Mouse (Mus musculus): Measurements from ENCODE around the gene Rab3ip. TPM values are rescaled to one million over a fixed set of nuclear protein-coding genes. Genes with fewer than 3 reads are reported as not detected.

The Rab3ip gene
- total and polyA plus RNA-seq, 2 experiments from 2014 or later: 78.4 to 98.2 TPM

DNA sequence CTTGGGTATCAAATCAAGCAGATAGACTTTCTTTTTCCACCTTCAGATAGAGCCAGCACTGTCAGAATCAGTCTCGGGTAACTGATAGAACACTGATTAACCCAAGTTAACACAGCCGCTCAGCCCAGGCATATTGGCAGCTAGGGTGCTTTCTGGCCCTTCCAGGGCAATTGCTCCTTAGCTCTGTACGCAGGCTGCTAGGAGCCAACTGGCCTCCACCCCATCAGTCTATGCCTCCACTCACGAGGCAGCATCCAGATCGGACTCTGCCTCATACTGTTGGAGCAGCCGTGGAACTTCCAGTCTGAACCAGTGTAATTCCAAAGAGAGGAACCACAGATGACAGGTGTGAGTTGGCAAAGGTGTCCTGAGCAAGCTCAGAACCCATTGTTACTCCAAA is 15.5 kb upstream of the Rab3ip start:
- DNase-seq (ENCODE audit: low spot score) (no peak), ATAC-seq (ENCODE audit: insufficient read depth, low read depth) (no peak)
- H3K4me1 ChIP-seq (ENCODE audit: control insufficient read depth, insufficient read depth): peaks cover 3% of the 10 kb centered on the region
- no peak overlapping the region for H3K27ac ChIP-seq (ENCODE audit: low read depth)
- H3K9me3 ChIP-seq (replicated peaks; ENCODE audit: control insufficient read depth, low read length): 0 out of 2 replicates have a peak, but pooled peaks cover 3% of the 10 kb centered on the region
- H3K36me3 ChIP-seq (replicated peaks; ENCODE audit: control insufficient read depth, insufficient read depth, low read length): no peaks in the 10 kb centered on the region
- no peak for TF ChIP-seq EP300 (IDR thresholded peaks at IDR 0.05; ENCODE audit: low read depth)
- no peak for TF ChIP-seq CTCF (IDR thresholded peaks at IDR 0.05; ENCODE audit: low read depth)
- H3K4me2 ChIP-seq (ENCODE audit: low read depth, low read length): no peak overlapping the region
- H3K27me3 ChIP-seq (ENCODE audit: control insufficient read depth, insufficient read depth, low read length): no peaks in the 10 kb centered on the region
- H3K9ac ChIP-seq (replicated peaks; ENCODE audit: low read depth, low read length): no peak overlapping the region
- WGBS: 71% methylated on average over 6 of the region's 6 CpGs
- no peak overlapping the region for H3K4me3 ChIP-seq (ENCODE audit: low read depth, low read length)

DNA sequence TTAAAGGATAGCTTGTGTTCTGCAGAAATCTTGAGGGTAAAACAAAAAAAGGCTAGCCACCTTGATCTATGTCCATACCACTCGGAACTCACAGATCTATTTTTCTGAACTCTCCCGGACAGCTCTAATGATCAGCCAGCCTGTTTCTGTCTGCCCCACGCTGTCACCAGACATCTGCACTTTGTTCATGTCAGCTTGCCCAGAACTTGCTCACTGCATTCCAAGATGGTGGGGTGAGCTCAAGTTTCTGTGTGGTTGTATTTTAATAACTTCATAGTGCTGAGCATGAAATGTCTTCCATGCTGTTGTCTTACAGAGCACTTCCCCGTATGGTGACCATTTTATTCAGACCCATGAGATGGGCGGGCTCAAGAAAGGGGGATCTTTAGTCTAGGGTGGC is 14.7 kb upstream of the Rab3ip start:
- H3K4me2 ChIP-seq (ENCODE audit: low read depth, low read length): no peak overlapping the region
- H3K4me1 ChIP-seq (ENCODE audit: control insufficient read depth, insufficient read depth): peaks cover 3% of the 10 kb centered on the region
- no peak overlapping the region for H3K27ac ChIP-seq (ENCODE audit: low read depth)
- no peaks in the 10 kb centered on the region for H3K36me3 ChIP-seq (replicated peaks; ENCODE audit: control insufficient read depth, insufficient read depth, low read length)
- peak; percentile 75 for ATAC-seq (ENCODE audit: insufficient read depth, low read depth)
- DNase-seq (ENCODE audit: low spot score): peak; percentile 47
- WGBS: 39% methylated on average over 5 of the region's 5 CpGs
- H3K9ac ChIP-seq (replicated peaks; ENCODE audit: low read depth, low read length): no peak overlapping the region
- H3K27me3 ChIP-seq (ENCODE audit: control insufficient read depth, insufficient read depth, low read length): no peaks in the 10 kb centered on the region
- H3K4me3 ChIP-seq (ENCODE audit: low read depth, low read length): no peak overlapping the region
- 0 out of 2 replicates have a peak, but pooled peaks cover 3% of the 10 kb centered on the region for H3K9me3 ChIP-seq (replicated peaks; ENCODE audit: control insufficient read depth, low read length)
- TF ChIP-seq CTCF (IDR thresholded peaks at IDR 0.05; ENCODE audit: low read depth) (no peak), EP300 (IDR thresholded peaks at IDR 0.05; ENCODE audit: low read depth) (no peak)

DNA sequence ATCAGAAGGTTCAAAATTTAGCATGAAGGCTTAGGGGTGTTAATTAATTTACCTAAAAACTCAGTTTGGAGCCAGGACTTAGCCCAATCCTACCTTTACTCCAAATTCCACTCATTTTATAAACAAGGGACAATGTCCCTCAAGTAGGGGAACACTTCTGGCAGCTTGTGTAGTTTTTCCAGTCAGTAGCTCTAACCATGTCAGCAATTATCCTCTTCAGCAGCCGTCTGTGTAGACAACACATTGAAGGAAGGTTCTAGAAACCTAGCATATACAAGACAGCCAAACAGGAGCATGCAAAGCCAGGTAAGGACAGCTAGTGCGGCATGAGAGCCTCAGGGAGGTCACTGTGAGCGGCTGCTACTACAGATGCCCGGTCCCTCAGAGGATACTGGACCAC is 14.0 kb upstream of the Rab3ip start:
- 76% methylated on average over 4 of the region's 4 CpGs for WGBS
- no peak for DNase-seq (ENCODE audit: low spot score)
- Histone ChIP-seq H3K27ac (ENCODE audit: low read depth) (no peak overlapping the region), H3K4me2 (ENCODE audit: low read depth, low read length) (no peak overlapping the region), H3K4me3 (ENCODE audit: low read depth, low read length) (no peak overlapping the region), H3K36me3 (replicated peaks; ENCODE audit: control insufficient read depth, insufficient read depth, low read length) (no peaks in the 10 kb centered on the region), H3K4me1 (ENCODE audit: control insufficient read depth, insufficient read depth) (peaks cover 3% of the 10 kb centered on the region), H3K9me3 (replicated peaks; ENCODE audit: control insufficient read depth, low read length) (0 out of 2 replicates have a peak, but pooled peaks cover 3% of the 10 kb centered on the region), H3K9ac (replicated peaks; ENCODE audit: low read depth, low read length) (no peak overlapping the region), H3K27me3 (ENCODE audit: control insufficient read depth, insufficient read depth, low read length) (no peaks in the 10 kb centered on the region)
- no peak for ATAC-seq (ENCODE audit: insufficient read depth, low read depth)
- TF ChIP-seq CTCF (IDR thresholded peaks at IDR 0.05; ENCODE audit: low read depth) (no peak), EP300 (IDR thresholded peaks at IDR 0.05; ENCODE audit: low read depth) (no peak)

DNA sequence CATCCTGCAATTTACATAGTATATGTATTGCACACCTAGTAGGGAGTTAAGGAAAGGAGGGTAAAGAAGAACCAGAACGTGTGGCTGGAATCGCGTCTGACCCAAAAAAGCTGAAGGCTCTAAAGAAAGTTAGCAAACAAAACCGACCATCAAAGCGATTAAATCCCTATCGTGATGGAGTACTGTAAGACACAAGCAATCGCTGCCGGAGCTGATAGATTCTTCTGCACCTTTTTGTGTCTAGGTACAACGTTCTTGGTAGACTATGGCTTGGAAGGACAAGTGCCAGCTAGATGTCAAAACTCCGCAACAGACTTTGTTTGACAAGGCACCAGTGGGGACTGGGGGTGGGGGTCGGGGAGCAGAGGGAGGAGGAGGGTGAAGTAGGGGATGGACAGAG is 13.5 kb upstream of the Rab3ip start:
- no peak overlapping the region for H3K9ac ChIP-seq (replicated peaks; ENCODE audit: low read depth, low read length)
- no peak for ATAC-seq (ENCODE audit: insufficient read depth, low read depth)
- no peak overlapping the region for H3K27ac ChIP-seq (ENCODE audit: low read depth)
- 82% methylated on average over 11 of the region's 11 CpGs for WGBS
- H3K27me3 ChIP-seq (ENCODE audit: control insufficient read depth, insufficient read depth, low read length): no peaks in the 10 kb centered on the region
- no peak overlapping the region for H3K4me3 ChIP-seq (ENCODE audit: low read depth, low read length)
- H3K9me3 ChIP-seq (replicated peaks; ENCODE audit: control insufficient read depth, low read length): 0 out of 2 replicates have a peak, but pooled peaks cover 3% of the 10 kb centered on the region
- H3K36me3 ChIP-seq (replicated peaks; ENCODE audit: control insufficient read depth, insufficient read depth, low read length): no peaks in the 10 kb centered on the region
- H3K4me2 ChIP-seq (ENCODE audit: low read depth, low read length): no peak overlapping the region
- DNase-seq (ENCODE audit: low spot score): no peak
- peaks cover 3% of the 10 kb centered on the region for H3K4me1 ChIP-seq (ENCODE audit: control insufficient read depth, insufficient read depth)
- TF ChIP-seq EP300 (IDR thresholded peaks at IDR 0.05; ENCODE audit: low read depth): no peak
- no peak for TF ChIP-seq CTCF (IDR thresholded peaks at IDR 0.05; ENCODE audit: low read depth)

DNA sequence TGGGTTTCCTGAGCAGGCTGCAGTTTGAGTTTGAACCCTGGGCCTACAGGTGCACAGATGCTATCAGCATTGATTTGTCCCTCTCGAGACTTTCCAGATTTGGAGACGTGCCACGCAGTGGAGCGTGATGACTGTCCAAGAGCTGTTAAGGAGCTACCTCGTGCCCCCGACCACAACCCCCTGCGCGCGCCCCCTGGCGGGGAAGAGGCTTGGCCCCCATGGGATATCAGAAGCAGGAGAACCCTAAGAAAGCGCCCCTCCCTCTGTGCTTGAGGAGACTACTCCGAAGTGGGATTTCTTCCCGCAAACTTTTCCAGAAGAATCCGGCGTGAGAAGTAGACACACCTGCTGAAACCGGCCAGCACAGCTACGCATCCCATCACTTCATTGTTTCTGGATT is 12.2 kb upstream of the Rab3ip start:
- no peak for ATAC-seq (ENCODE audit: insufficient read depth, low read depth)
- no peak for DNase-seq (ENCODE audit: low spot score)
- Histone ChIP-seq H3K4me3 (ENCODE audit: low read depth, low read length) (no peak overlapping the region), H3K27ac (ENCODE audit: low read depth) (no peak overlapping the region), H3K9ac (replicated peaks; ENCODE audit: low read depth, low read length) (no peak overlapping the region), H3K27me3 (ENCODE audit: control insufficient read depth, insufficient read depth, low read length) (no peaks in the 10 kb centered on the region), H3K4me1 (ENCODE audit: control insufficient read depth, insufficient read depth) (peaks cover 3% of the 10 kb centered on the region), H3K9me3 (replicated peaks; ENCODE audit: control insufficient read depth, low read length) (0 out of 2 replicates have a peak, but pooled peaks cover 3% of the 10 kb centered on the region), H3K4me2 (ENCODE audit: low read depth, low read length) (no peak overlapping the region), H3K36me3 (replicated peaks; ENCODE audit: control insufficient read depth, insufficient read depth, low read length) (no peaks in the 10 kb centered on the region)
- TF ChIP-seq CTCF (IDR thresholded peaks at IDR 0.05; ENCODE audit: low read depth): 0 out of 2 replicates have a peak, but pooled peaks have one; percentile 2
- TF ChIP-seq EP300 (IDR thresholded peaks at IDR 0.05; ENCODE audit: low read depth): no peak
- whole genome bisulfite sequencing: 52% methylated on average over 17 of the region's 17 CpGs

DNA sequence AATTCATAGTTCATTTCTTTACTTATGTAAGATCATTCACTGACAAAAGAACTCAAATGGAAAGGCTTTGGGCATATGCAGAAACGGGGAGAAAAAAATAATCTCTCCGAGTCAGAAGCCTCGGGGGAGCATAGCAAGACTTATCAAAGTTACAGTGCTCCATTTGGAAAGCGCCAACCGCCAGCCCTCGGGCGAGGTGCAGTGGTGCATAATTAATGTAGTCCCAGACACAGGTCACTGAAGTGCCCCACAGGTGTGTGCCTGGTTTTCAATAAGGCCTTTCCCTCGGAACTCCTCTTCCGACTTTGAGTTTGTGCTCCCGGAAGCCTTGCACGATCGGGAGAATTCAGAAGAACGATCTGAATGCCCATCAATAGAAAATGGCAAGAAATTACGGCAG is 11.6 kb upstream of the Rab3ip start:
- Histone ChIP-seq H3K4me2 (ENCODE audit: low read depth, low read length) (no peak overlapping the region), H3K27me3 (ENCODE audit: control insufficient read depth, insufficient read depth, low read length) (no peaks in the 10 kb centered on the region), H3K9me3 (replicated peaks; ENCODE audit: control insufficient read depth, low read length) (0 out of 2 replicates have a peak, but pooled peaks cover 3% of the 10 kb centered on the region), H3K4me1 (ENCODE audit: control insufficient read depth, insufficient read depth) (peaks cover 3% of the 10 kb centered on the region), H3K27ac (ENCODE audit: low read depth) (no peak overlapping the region), H3K36me3 (replicated peaks; ENCODE audit: control insufficient read depth, insufficient read depth, low read length) (no peaks in the 10 kb centered on the region), H3K4me3 (ENCODE audit: low read depth, low read length) (no peak overlapping the region), H3K9ac (replicated peaks; ENCODE audit: low read depth, low read length) (no peak overlapping the region)
- 72% methylated on average over 14 of the region's 14 CpGs for WGBS
- no peak for DNase-seq (ENCODE audit: low spot score)
- TF ChIP-seq EP300 (IDR thresholded peaks at IDR 0.05; ENCODE audit: low read depth) (no peak), CTCF (IDR thresholded peaks at IDR 0.05; ENCODE audit: low read depth) (no peak)
- no peak for ATAC-seq (ENCODE audit: insufficient read depth, low read depth)
